In the genomic region with DNA sequence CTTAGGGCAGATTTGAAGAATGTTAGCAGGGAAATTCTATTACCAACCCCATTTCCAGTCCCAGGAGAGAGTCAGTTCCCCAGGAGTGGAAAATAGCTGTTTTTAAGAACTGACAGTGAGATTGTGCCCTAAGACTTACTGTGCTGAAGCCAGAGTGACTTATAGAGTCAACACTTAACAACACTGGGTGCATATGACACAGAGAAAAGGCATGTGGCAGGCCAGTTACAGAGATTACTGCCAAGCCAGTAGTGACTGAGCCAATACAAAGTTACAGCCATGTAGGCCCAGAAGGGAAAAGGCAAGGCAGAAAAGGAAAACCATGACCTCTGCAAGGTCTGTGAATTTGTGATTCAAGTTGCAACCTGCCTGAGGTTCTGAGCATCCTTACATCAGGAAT, we compare ENCODE assay signal across 16 mouse cellular contexts.
"Had no signal": no experiment of that assay in that cellular context is flagged by ENCODE, and none has a peak within 500 bp of the region (broad histone marks: within the 10 kb centered on the region; RNA-seq: fewer than 3 reads in every experiment).

No protein-coding gene starts in this region.

- H3K9ac ChIP-seq: lung, embryonic 15.5 days; midbrain, embryonic 13.5 days; midbrain, embryonic 15.5 days; neural tube, embryonic 12.5 days; stomach, embryonic 15.5 days had no signal

- H3K36me3 ChIP-seq: lung, embryonic 15.5 days; midbrain, embryonic 13.5 days; midbrain, embryonic 15.5 days; neural tube, embryonic 12.5 days; stomach, embryonic 15.5 days had no signal

- H3K27me3 ChIP-seq: lung, embryonic 15.5 days; megakaryocyte, embryonic 14.5 days; midbrain, embryonic 13.5 days; midbrain, embryonic 15.5 days; neural tube, embryonic 12.5 days; stomach, embryonic 15.5 days had no signal

- H3K4me3 ChIP-seq: lung, embryonic 15.5 days; megakaryocyte, embryonic 14.5 days; midbrain, embryonic 13.5 days; midbrain, embryonic 15.5 days; neural tube, embryonic 12.5 days; stomach, embryonic 15.5 days had no signal

- H3K27ac ChIP-seq: lung, embryonic 15.5 days; macrophage; midbrain, embryonic 13.5 days; midbrain, embryonic 15.5 days; neural tube, embryonic 12.5 days; stomach, embryonic 15.5 days; stomach, postnatal 0 days had no signal

- H3K4me2 ChIP-seq: lung, embryonic 15.5 days; midbrain, embryonic 11.5 days; midbrain, embryonic 13.5 days; midbrain, embryonic 15.5 days; neural tube, embryonic 12.5 days; stomach, embryonic 15.5 days had no signal

- H3K4me1 ChIP-seq: lung, embryonic 15.5 days; megakaryocyte, embryonic 14.5 days; midbrain, embryonic 13.5 days; midbrain, embryonic 15.5 days; neural tube, embryonic 12.5 days; stomach, embryonic 15.5 days had no signal

- DNase-seq: lung, postnatal 14 days; lung, postnatal 36 days; right cerebral cortex, postnatal 14 days; thymus, adult 2 months; thymus, postnatal 25 days; thymus, postnatal 4 days had no signal

- H3K9me3 ChIP-seq: lung, embryonic 15.5 days; midbrain, embryonic 13.5 days; midbrain, embryonic 15.5 days; neural tube, embryonic 12.5 days; stomach, embryonic 15.5 days had no signal

- ATAC-seq: lung, postnatal 0 days; midbrain, embryonic 13.5 days; midbrain, embryonic 15.5 days had no signal
